Mouse (Mus musculus) stomach, embryonic 14.5 days (tissue): ENCODE measurements around the gene Rmnd5a. TPM values are rescaled to one million over a fixed set of nuclear protein-coding genes. Genes with fewer than 3 reads are reported as not detected.

ENCODE experiments used
- ATAC-seq: fragments of 200-750 bp; cut with Nextera tagmentation; 2 replicates; pipeline ENCODE4 v1.8.0; 2017; ENCODE audit warnings: low read depth, moderate TSS enrichment; ENCODE audit not compliant: insufficient number of reproducible peaks, insufficient read depth, low FRiP score
- H3K27ac ChIP-seq: fragments of 300-500 bp; sonication (generic); 2 replicates; pipeline ENCODE4 v1.5.1; 2014; ENCODE audit warnings: mild to moderate bottlenecking, low read length, moderate library complexity, mixed read lengths
- H3K27me3 ChIP-seq: fragments of 300-500 bp; sonication (generic); 2 replicates; pipeline ENCODE4 v1.6.1; 2014; ENCODE audit warnings: low read length, control low read depth, mixed read lengths; ENCODE audit not compliant: control insufficient read depth, insufficient read depth
- H3K36me3 ChIP-seq: fragments of 300-500 bp; sonication (generic); 2 replicates; pipeline ENCODE4 v1.6.1; 2014; ENCODE audit warnings: mild to moderate bottlenecking, control low read depth, low read length, moderate library complexity, mixed read lengths; ENCODE audit not compliant: control insufficient read depth, insufficient read depth
- H3K4me1 ChIP-seq: fragments of 300-500 bp; sonication (generic); 2 replicates; pipeline ENCODE4 v1.6.1; 2014; ENCODE audit warnings: low read length, control low read depth, mixed read lengths; ENCODE audit not compliant: control insufficient read depth, insufficient read depth
- H3K4me2 ChIP-seq: fragments of 300-500 bp; sonication (generic); replicated peaks from 2 replicates; pipeline ENCODE4 v1.6.1; 2014; ENCODE audit warnings: low read depth, low read length, control low read depth
- H3K4me3 ChIP-seq: fragments of 300-500 bp; sonication (generic); 2 replicates; pipeline ENCODE4 v1.5.1; 2014; ENCODE audit warnings: low read depth, low read length, control low read depth
- H3K9ac ChIP-seq: fragments of 300-500 bp; sonication (generic); replicated peaks from 2 replicates; pipeline ENCODE4 v1.6.1; 2014; ENCODE audit warnings: low read depth, mild to moderate bottlenecking, control low read depth, low read length, moderate library complexity, mixed read lengths
- H3K9me3 ChIP-seq: fragments of 300-500 bp; sonication (generic); 2 replicates; pipeline ENCODE4 v1.6.1; 2016; ENCODE audit warnings: low read depth, low read length, control low read depth; ENCODE audit not compliant: control insufficient read depth
- WGBS: fragments of 180-500 bp; shearing (Covaris S2); extraction: QIAGEN DNeasy Blood & Tissue Kit; methylation state at CpG from one replicate; pipeline ENCODE4 v1.1.7; 2014; 5-methylcytosine and 5-hydroxymethylcytosine counted together
- polyA plus RNA-seq: library from polyadenylated mRNA; unstranded; fragments of >200 nt; fragmentation: Nextera tagmentation; extraction: Ambion mirVana; gene quantifications from 2 replicates; pipeline ENCODE4 v1.2.1, GENCODE M21; 2014

Rmnd5a gene
- polyA plus RNA-seq, 1 experiment from 2014 or later, result 10.4 TPM

- Histone ChIP-seq H3K4me2 (no peak overlapping the region), H3K4me3 (no peak overlapping the region), H3K27me3 (no peaks in the 10 kb centered on the region), H3K27ac (no peak overlapping the region), H3K9ac (no peak overlapping the region), H3K4me1 (no peaks in the 10 kb centered on the region), H3K9me3 (no peaks in the 10 kb centered on the region), H3K36me3 (peaks cover 3% of the 10 kb centered on the region; the same call in 1 of the 2 replicates)
- WGBS, result 74% methylated on average over 3 of the region's 3 CpGs
- no peak for ATAC-seq
Measured at GRCm38 (mm10) chr6:71415446-71415845, 25.0 kb downstream of the Rmnd5a start.

GRCm38 (mm10) chr6:71414624-71415023, 25.8 kb downstream of the Rmnd5a start:
- no peak overlapping the region for H3K4me3 ChIP-seq
- peaks cover 3% of the 10 kb centered on the region; the same call in 1 of the 2 replicates for H3K36me3 ChIP-seq
- WGBS, result 76% methylated on average over 4 of the region's 4 CpGs
- no peak for ATAC-seq
- no peak overlapping the region for H3K9ac ChIP-seq
- H3K27me3 ChIP-seq, result no peaks in the 10 kb centered on the region
- H3K27ac ChIP-seq, result no peak overlapping the region
- no peaks in the 10 kb centered on the region for H3K4me1 ChIP-seq
- H3K4me2 ChIP-seq, result no peak overlapping the region
- H3K9me3 ChIP-seq, result no peaks in the 10 kb centered on the region

GRCm38 (mm10) chr6:71398829-71399609, 41.4 kb downstream of the Rmnd5a start:
- no peak overlapping the region for H3K4me2 ChIP-seq
- 85% methylated on average over 4 of the region's 4 CpGs for WGBS
- ATAC-seq, result no peak
- no peaks in the 10 kb centered on the region for H3K9me3 ChIP-seq
- no peaks in the 10 kb centered on the region for H3K4me1 ChIP-seq
- no peak overlapping the region for H3K4me3 ChIP-seq
- H3K9ac ChIP-seq, result no peak overlapping the region
- H3K36me3 ChIP-seq, result peaks cover 28% of the 10 kb centered on the region
- no peak overlapping the region for H3K27ac ChIP-seq
- no peaks in the 10 kb centered on the region for H3K27me3 ChIP-seq

DNA sequence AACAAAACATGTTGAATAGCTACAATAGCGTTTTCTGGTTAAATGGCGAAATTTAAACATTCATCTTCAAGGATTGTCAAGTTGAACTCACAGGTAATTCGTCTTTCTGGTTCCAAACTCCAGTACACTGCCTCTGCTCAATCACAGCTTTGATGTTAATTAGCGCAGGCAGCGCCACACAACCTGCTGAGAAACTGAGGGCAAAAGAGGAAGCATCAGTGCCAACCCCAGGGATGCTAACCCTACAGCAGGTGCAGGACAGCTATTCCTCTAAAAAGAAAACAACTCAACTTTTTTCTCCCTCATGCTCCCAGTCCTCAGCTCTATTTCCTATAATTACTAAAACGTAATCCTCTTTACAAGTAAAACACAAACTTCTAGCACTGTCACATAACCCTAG, 43.7 kb downstream of the Rmnd5a start:
- 88% methylated on average over 6 of the region's 6 CpGs for WGBS
- no peaks in the 10 kb centered on the region for H3K9me3 ChIP-seq
- H3K4me2 ChIP-seq, result no peak overlapping the region
- peaks cover 36% of the 10 kb centered on the region for H3K36me3 ChIP-seq
- no peak for ATAC-seq
- no peaks in the 10 kb centered on the region for H3K4me1 ChIP-seq
- no peak overlapping the region for H3K27ac ChIP-seq
- H3K4me3 ChIP-seq, result no peak overlapping the region
- no peak overlapping the region for H3K9ac ChIP-seq
- no peaks in the 10 kb centered on the region for H3K27me3 ChIP-seq

- no peaks in the 10 kb centered on the region for H3K27me3 ChIP-seq
- H3K27ac ChIP-seq, result no peak overlapping the region
- no peaks in the 10 kb centered on the region for H3K9me3 ChIP-seq
- ATAC-seq, result no peak
- peaks cover 37% of the 10 kb centered on the region for H3K36me3 ChIP-seq
- no peak overlapping the region for H3K4me3 ChIP-seq
- no peak overlapping the region for H3K9ac ChIP-seq
- H3K4me1 ChIP-seq, result no peaks in the 10 kb centered on the region
- H3K4me2 ChIP-seq, result no peak overlapping the region
- 94% methylated on average over 1 of the region's 1 CpGs for WGBS
Measured at GRCm38 (mm10) chr6:71396016-71396415, 44.4 kb downstream of the Rmnd5a start.

DNA sequence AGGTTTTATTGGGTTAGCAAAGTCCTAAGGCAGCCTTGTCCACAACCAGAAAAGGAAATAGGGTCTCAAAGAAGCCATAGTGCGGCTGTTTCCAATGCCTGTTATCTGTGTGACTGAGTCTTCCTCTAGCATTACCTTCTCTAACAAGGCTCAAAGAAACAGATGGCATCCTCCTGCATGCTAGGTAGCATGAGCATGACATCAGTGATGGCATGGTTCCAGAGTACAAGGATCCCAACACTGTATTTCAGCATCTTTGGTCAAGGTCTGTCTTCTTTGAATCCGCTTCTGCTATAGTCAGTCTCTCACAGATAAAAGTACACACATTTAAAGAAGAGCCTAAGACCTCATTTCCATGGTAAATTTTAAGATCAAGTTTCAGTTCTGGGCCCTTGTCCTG, 49.9 kb downstream of the Rmnd5a start:
- 93% methylated on average over 2 of the region's 2 CpGs for WGBS
- no peaks in the 10 kb centered on the region for H3K9me3 ChIP-seq
- no peaks in the 10 kb centered on the region for H3K4me1 ChIP-seq
- no peak overlapping the region for H3K4me2 ChIP-seq
- no peak overlapping the region for H3K27ac ChIP-seq
- no peak for ATAC-seq
- H3K36me3 ChIP-seq, result peaks cover 19% of the 10 kb centered on the region; the same call in 1 of the 2 replicates
- H3K27me3 ChIP-seq, result no peaks in the 10 kb centered on the region
- no peak overlapping the region for H3K4me3 ChIP-seq
- H3K9ac ChIP-seq, result no peak overlapping the region

DNA sequence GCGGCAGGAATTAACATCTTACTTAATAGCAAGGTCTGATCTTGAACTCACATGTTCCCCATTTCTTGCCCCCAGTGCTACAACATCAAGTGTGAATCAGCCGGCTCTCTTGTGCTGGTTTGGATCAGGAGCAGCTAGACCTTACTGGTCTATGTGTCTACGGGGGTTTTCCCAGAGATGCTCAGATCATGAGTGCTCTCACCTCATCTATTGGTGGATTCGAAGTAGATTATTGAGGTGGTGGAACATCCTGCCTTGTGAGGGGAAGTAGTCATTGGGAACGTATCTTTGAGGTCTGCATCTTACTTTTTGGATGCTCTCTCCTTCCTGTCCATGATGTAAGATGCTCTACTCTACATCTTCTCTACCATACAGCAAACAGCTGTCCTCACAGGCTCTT, 58.8 kb downstream of the Rmnd5a start:
- Histone ChIP-seq H3K27ac (no peak overlapping the region), H3K4me3 (no peak overlapping the region), H3K9me3 (no peaks in the 10 kb centered on the region), H3K4me1 (no peaks in the 10 kb centered on the region), H3K9ac (no peak overlapping the region), H3K36me3 (no peaks in the 10 kb centered on the region), H3K27me3 (no peaks in the 10 kb centered on the region), H3K4me2 (no peak overlapping the region)
- 91% methylated on average over 5 of the region's 5 CpGs for WGBS
- no peak for ATAC-seq

DNA sequence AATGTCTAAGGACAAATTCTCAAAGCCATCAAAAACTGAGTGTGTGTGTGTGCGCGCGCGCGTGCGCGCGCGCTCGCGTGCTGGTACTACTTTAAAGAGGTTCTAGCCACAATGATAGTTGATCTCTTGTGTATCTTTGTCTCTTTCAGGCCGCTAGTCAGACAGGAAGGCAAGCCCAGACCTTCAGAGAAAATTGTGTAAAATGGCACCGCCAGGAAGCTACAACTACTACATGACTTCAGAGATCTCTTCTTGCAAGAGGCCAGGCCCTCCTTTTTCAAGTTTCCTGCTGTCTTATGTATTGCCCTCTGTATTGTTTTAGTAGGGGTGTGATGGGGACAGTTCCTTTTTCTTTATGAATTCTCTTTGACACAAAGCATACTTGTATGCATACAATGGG, 63.7 kb downstream of the Rmnd5a start:
- ATAC-seq, result no peak
- H3K36me3 ChIP-seq, result no peaks in the 10 kb centered on the region
- 98% methylated on average over 13 of the region's 13 CpGs for WGBS
- H3K4me2 ChIP-seq, result no peak overlapping the region
- H3K4me3 ChIP-seq, result no peak overlapping the region
- no peaks in the 10 kb centered on the region for H3K9me3 ChIP-seq
- H3K27ac ChIP-seq, result no peak overlapping the region
- H3K4me1 ChIP-seq, result no peaks in the 10 kb centered on the region
- H3K9ac ChIP-seq, result no peak overlapping the region
- no peaks in the 10 kb centered on the region for H3K27me3 ChIP-seq

DNA sequence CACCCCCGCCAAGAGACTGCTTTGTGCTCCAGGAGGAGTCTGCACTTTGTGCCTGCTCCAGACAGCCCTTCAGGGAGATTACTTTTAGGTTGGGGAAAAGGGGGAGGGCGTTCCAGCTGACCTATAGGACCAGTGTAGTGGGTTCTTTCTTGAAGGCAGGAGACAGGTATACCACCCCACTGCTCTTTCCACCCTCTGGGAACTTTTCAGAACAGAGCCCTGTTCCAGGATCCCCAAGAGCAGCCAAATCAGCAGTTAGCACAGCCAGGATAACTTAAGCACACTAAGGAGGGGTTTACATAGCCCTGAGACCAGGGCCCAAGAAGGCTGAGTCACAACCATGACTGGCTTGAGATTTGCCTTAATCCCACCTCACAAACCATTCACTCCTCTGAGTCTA, 65.5 kb downstream of the Rmnd5a start:
- no peak for ATAC-seq
- 68% methylated on average over 2 of the region's 2 CpGs for WGBS
- H3K9ac ChIP-seq, result no peak overlapping the region

More for the DNA sequence above, 65.5 kb downstream of the Rmnd5a start:
- no peaks in the 10 kb centered on the region for H3K4me1 ChIP-seq
- H3K36me3 ChIP-seq, result no peaks in the 10 kb centered on the region
- no peaks in the 10 kb centered on the region for H3K9me3 ChIP-seq
- H3K27me3 ChIP-seq, result no peaks in the 10 kb centered on the region
- no peak overlapping the region for H3K4me2 ChIP-seq
- H3K27ac ChIP-seq, result no peak overlapping the region
- H3K4me3 ChIP-seq, result no peak overlapping the region
